Mouse (Mus musculus): ENCODE measurements around the gene Ripply2.

DNA sequence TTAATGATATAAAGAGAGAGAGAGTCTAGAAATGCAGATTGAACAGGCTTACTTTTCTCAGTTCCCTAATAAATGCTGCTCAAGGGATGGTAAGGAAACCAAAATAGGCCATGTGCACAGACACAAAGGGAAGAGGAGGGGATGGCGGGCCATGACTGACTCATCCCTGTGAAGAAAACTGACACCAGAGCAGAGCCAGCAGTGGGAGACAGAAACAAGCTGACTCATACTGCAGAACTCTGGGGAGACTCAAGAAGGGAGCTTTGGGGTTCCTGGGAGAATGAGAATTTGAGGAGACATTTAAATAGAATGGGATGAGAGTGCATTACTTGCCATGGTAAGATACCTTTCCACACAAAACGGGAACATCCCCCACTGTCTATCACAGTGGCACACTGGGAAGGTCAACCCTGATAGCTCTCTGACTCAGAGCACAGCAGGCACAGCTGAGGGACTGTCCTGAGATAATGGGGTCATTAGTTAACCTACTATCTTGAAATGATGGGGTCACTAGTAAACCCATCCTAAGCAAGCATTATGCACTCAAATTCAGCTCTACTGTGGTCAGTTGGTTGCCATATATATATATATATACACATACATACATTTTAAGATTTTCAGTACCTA lies 15.3 kb upstream of the Ripply2 start:
- TF ChIP-seq CTCF (IDR thresholded peaks at IDR 0.05; ENCODE audit: low read depth) = no peak
- no peak for TF ChIP-seq EP300 (IDR thresholded peaks at IDR 0.05; ENCODE audit: low read depth)

Data from heart, postnatal 0 days (tissue).